Mouse (Mus musculus) hindbrain, embryonic 14.5 days (tissue): ENCODE results near the gene Cdk1. TPM values are rescaled to one million over a fixed set of nuclear protein-coding genes. Genes with fewer than 3 reads are reported as not detected.

ENCODE experiments used
- polyA plus RNA-seq: library from polyadenylated mRNA; unstranded; fragments of >200 nt; fragmentation: Nextera tagmentation; extraction: Ambion mirVana; gene quantifications from 2 replicates; pipeline ENCODE4 v1.2.1, GENCODE M21; 2014

Cdk1 gene
- polyA plus RNA-seq, 1 experiment from 2014 or later, result 83.3 TPM

Other genes with a start within 250 kb of the Cdk1 start
- 15.2 and 19.8 TPM in 2 replicates for gene Rhobtb1, start 201.5 kb downstream of the Cdk1 start, polyA plus RNA-seq
- gene A930033H14Rik, start 139.8 kb downstream of the Cdk1 start, polyA plus RNA-seq, result 0.89 and 2.0 TPM in 2 replicates
- gene Ank3, start 45.8 kb upstream of the Cdk1 start, polyA plus RNA-seq, result 127 and 136 TPM in 2 replicates